Mouse (Mus musculus) megakaryocyte-erythroid progenitor cell, adult 5 weeks (primary cell): ENCODE results near the gene Atp2c2. TPM values are rescaled to one million over a fixed set of nuclear protein-coding genes. Genes with fewer than 3 reads are reported as not detected.

Experiments used
- polyA plus RNA-seq: library from polyadenylated mRNA; stranded (reverse); fragments of >175 nt; gene quantifications from 2 replicates; pipeline ENCODE4 v1.2.3, GENCODE M21; 2012

Atp2c2 gene
- polyA plus RNA-seq = 0.12 and 0.19 TPM in 2 replicates

GRCm38 (mm10) chr8:119699549-119700134 is at the start of gene Atp2c2:
Gene Atp2c2, plus strand, starts transcription at chr8:119700009.

DNA sequence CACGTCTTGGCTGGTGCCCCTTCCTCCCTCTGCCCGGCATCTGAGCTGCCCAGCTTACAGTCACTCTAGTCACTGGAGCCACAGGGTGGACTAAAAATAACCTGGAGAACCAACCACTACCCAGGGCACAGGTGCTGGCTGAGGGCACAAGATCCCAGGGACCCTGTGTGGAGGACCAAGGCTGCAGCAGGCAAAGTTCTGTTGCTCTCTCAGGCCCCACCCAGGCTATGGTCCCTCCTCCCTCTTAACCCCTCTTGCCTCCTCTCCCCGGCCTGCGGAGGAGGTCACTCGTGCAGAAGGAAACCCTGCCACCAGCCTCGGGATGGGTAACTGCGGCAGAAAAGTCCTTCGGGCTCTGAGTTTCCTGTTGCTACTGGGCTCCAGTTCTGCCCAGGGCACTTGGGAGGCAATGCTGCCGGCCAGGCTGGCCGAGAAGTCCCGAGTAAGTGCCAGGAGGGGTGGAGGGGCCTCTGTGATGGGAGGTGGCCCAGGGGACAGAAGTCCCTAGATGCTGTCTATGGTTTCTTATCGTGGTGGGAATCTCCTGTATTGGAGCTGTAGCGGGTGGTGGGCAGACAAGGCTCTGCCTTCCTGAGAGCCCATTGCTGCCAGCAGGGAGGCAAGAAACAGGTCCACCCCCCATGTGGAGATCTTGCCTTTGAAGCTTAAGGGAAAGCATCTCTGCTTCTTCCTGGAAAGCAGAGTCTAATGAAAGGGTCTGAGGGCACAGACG is 33.4 kb upstream of the Atp2c2 start, which contains the start of gene Wfdc1:
Gene Wfdc1, plus strand, starts transcription at position 147 of the 733 bp plus-strand sequence.

GRCm38 (mm10) chr8:119778263-119778662 is 78.5 kb downstream of the Atp2c2 start, which contains the start of gene Tldc1:
Gene Tldc1, minus strand, starts transcription at chr8:119778416.

Other genes with a start within 250 kb of the Atp2c2 start
- not detected in 2 replicates for gene Slc38a8, start 198.3 kb upstream of the Atp2c2 start, polyA plus RNA-seq
- 123 and 145 TPM in 2 replicates for gene Mbtps1, start 141.3 kb upstream of the Atp2c2 start, polyA plus RNA-seq
- gene Hsdl1, start 124.8 kb upstream of the Atp2c2 start, polyA plus RNA-seq = 27.5 and 27.9 TPM in 2 replicates
- 0.07 and 0.16 TPM in 2 replicates for gene Dnaaf1, start 124.8 kb upstream of the Atp2c2 start, polyA plus RNA-seq
- gene Taf1c, start 94.8 kb upstream of the Atp2c2 start, polyA plus RNA-seq = 44.0 and 45.1 TPM in 2 replicates
- gene Adad2, start 87.3 kb upstream of the Atp2c2 start, polyA plus RNA-seq = not detected in 2 replicates
- not detected in 2 replicates for gene Kcng4, start 64.3 kb upstream of the Atp2c2 start, polyA plus RNA-seq
- gene Wfdc1, start 33.6 kb upstream of the Atp2c2 start, polyA plus RNA-seq = not detected in 2 replicates
- 2.7 and 4.1 TPM in 2 replicates for gene Tldc1, start 78.4 kb downstream of the Atp2c2 start, polyA plus RNA-seq
- 501 and 581 TPM in 2 replicates for gene Cotl1, start 140.5 kb downstream of the Atp2c2 start, polyA plus RNA-seq
- 13.0 and 13.6 TPM in 2 replicates for gene Klhl36, start 162.3 kb downstream of the Atp2c2 start, polyA plus RNA-seq
- gene Usp10, start 210.4 kb downstream of the Atp2c2 start, polyA plus RNA-seq = 56.1 and 62.7 TPM in 2 replicates
- gene Gm20388, start 210.8 kb downstream of the Atp2c2 start, polyA plus RNA-seq = 7.5 and 10.2 TPM in 2 replicates